Mouse (Mus musculus) neural tube, embryonic 15.5 days (tissue): ENCODE results near the gene Cpa2. TPM values are rescaled to one million over a fixed set of nuclear protein-coding genes. Genes with fewer than 3 reads are reported as not detected.

ENCODE experiments used
- ATAC-seq: fragments of 200-750 bp; cut with Nextera tagmentation; 2 replicates; pipeline ENCODE4 v1.8.0; 2017; ENCODE audit warnings: mild to moderate bottlenecking, moderate TSS enrichment, moderate library complexity; ENCODE audit not compliant: low FRiP score
- H3K27ac ChIP-seq: fragments of 300-500 bp; sonication (generic); replicated peaks from 2 replicates; pipeline ENCODE4 v1.5.1; 2015; ENCODE audit warnings: mild to moderate bottlenecking, inconsistent platforms
- H3K27me3 ChIP-seq: fragments of 300-500 bp; sonication (generic); replicated peaks from 2 replicates; pipeline ENCODE4 v1.6.1; 2015; ENCODE audit warnings: inconsistent platforms
- H3K36me3 ChIP-seq: fragments of 300-500 bp; sonication (generic); 2 replicates; pipeline ENCODE4 v1.6.1; 2015; ENCODE audit warnings: inconsistent platforms
- H3K4me1 ChIP-seq: fragments of 300-500 bp; sonication (generic); 2 replicates; pipeline ENCODE4 v1.6.1; 2015; ENCODE audit warnings: inconsistent platforms
- H3K4me2 ChIP-seq: fragments of 300-500 bp; sonication (generic); 2 replicates; pipeline ENCODE4 v1.6.1; 2015; ENCODE audit warnings: inconsistent platforms, mild to moderate bottlenecking, moderate library complexity
- H3K4me3 ChIP-seq: fragments of 300-500 bp; sonication (generic); replicated peaks from 2 replicates; pipeline ENCODE4 v1.5.1; 2015; ENCODE audit warnings: mild to moderate bottlenecking, inconsistent platforms
- H3K9ac ChIP-seq: fragments of 300-500 bp; sonication (generic); replicated peaks from 2 replicates; pipeline ENCODE4 v1.6.1; 2015; ENCODE audit warnings: mild to moderate bottlenecking, inconsistent platforms
- H3K9me3 ChIP-seq: fragments of 300-500 bp; sonication (generic); replicated peaks from 2 replicates; pipeline ENCODE4 v1.6.1; 2016; ENCODE audit warnings: inconsistent platforms
- WGBS: fragments of 180-500 bp; shearing (Covaris S2); methylation state at CpG from one replicate; pipeline ENCODE4 v1.1.7; 2015; ENCODE audit warnings: mixed read lengths; 5-methylcytosine and 5-hydroxymethylcytosine counted together
- polyA plus RNA-seq: library from polyadenylated mRNA; unstranded; fragments of >200 nt; fragmentation: Nextera tagmentation; extraction: Ambion mirVana; gene quantifications from 2 replicates; pipeline ENCODE4 v1.2.1, GENCODE M21; 2015

Gene Cpa2
- polyA plus RNA-seq: 11.3 and 20.3 TPM in 2 replicates

DNA sequence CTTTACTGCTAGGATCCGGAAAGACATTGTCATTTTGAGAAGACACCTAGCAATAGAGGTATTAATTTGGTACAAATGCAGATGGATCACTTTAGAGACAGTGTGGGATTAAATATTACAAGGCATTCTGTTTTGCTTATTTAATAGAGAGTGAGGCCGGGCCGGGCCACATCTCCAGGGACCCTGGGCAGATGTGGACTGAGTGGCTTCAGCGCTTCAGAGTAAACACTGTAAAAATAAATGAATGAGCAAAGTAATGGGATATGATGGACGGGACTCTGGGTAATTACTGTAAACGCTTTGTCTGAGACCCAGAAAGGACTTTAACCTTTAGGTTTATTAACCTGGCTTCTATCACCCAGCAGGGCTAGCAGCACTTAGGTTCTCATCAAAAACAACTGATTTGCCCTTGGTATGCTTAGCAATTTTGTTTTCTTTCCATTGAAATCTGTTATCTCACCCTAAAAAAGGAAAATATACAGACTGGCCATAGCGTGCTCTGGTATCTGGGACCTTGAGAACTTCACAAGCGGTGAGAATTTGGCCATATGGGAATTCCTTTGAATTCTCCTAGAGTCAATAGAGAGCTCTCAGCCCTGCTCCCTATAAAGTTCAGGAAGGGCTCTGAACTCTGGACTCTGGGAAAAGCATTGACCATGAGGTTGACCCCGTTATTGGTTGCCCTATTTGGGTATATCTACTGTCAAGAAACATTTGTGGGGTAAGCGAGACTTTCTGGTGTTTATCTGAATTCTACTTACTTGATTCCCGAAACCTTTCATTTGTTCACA lies at the start of gene Cpa2:
Gene Cpa2, plus strand, starts transcription at position 574 of the 791 bp plus-strand sequence.
- 73% methylated on average over 11 of the region's 11 CpGs for WGBS
- H3K36me3 ChIP-seq: no peaks in the 10 kb centered on the region
- no peaks in the 10 kb centered on the region for H3K9me3 ChIP-seq
- no peak within 1 kb of the TSS for H3K4me3 ChIP-seq
- H3K27me3 ChIP-seq: no peaks in the 10 kb centered on the region
- ATAC-seq: no peak
- H3K4me1 ChIP-seq: peaks cover 15% of the 10 kb centered on the region
- H3K27ac ChIP-seq: no peak within 1 kb of the TSS
- no peak within 1 kb of the TSS for H3K4me2 ChIP-seq
- no peak within 1 kb of the TSS for H3K9ac ChIP-seq

DNA sequence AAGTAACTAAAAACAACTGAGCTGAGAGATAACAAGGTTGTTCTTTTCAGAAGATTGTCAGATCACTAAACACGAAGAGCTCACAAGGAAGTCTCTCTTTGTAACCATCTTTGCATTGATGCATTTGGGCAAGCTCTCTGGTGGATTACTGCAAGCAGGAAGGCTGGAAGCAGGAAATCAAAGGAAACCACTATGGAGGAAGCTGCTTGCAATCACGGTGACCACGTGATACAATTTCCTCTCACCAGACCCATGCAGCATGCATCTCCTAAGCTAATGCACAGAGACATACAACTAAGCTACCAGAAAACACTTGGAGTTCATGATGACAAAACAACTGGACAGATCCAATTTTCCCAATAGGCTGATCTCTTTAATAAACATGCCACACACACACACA lies 42.3 kb upstream of the Cpa2 start:
- H3K4me3 ChIP-seq: no peak overlapping the region
- no peaks in the 10 kb centered on the region for H3K27me3 ChIP-seq
- no peaks in the 10 kb centered on the region for H3K9me3 ChIP-seq
- H3K9ac ChIP-seq: no peak overlapping the region
- no peaks in the 10 kb centered on the region for H3K4me1 ChIP-seq
- no peak overlapping the region for H3K27ac ChIP-seq
- H3K36me3 ChIP-seq: peaks cover 18% of the 10 kb centered on the region
- ATAC-seq: no peak
- no peak overlapping the region for H3K4me2 ChIP-seq
- WGBS: 94% methylated on average over 3 of the region's 3 CpGs

DNA sequence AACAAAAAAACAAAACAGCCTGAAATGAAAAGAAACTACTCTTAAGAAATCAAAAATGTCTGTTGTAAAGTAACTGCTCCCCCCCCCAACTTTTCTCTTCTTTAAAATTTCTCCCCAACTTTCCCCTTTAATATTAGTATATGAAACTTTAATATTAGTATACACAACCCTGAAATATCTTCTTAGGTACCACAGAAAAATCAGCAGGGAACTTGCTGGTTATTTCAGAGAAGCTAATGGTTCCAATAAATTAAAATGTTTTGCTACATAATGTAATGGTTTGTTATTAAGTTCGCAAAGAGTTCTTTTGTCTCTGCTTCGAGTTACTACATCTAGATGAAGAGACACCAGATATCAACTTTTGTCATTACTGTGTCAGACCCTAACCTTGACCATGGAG lies 32.6 kb upstream of the Cpa2 start:
- no peaks in the 10 kb centered on the region for H3K9me3 ChIP-seq
- peaks cover 7% of the 10 kb centered on the region for H3K4me1 ChIP-seq
- H3K4me3 ChIP-seq: peak overlapping the region; percentile 58
- ATAC-seq: no peak
- peak overlapping the region; percentile 96 for H3K27ac ChIP-seq
- peak overlapping the region; percentile 72 for H3K4me2 ChIP-seq
- H3K36me3 ChIP-seq: peaks cover 4% of the 10 kb centered on the region; the same call in 1 of the 2 replicates
- H3K9ac ChIP-seq: peak overlapping the region; percentile 68
- WGBS: 3% methylated on average over 2 of the region's 2 CpGs
- no peaks in the 10 kb centered on the region for H3K27me3 ChIP-seq

DNA sequence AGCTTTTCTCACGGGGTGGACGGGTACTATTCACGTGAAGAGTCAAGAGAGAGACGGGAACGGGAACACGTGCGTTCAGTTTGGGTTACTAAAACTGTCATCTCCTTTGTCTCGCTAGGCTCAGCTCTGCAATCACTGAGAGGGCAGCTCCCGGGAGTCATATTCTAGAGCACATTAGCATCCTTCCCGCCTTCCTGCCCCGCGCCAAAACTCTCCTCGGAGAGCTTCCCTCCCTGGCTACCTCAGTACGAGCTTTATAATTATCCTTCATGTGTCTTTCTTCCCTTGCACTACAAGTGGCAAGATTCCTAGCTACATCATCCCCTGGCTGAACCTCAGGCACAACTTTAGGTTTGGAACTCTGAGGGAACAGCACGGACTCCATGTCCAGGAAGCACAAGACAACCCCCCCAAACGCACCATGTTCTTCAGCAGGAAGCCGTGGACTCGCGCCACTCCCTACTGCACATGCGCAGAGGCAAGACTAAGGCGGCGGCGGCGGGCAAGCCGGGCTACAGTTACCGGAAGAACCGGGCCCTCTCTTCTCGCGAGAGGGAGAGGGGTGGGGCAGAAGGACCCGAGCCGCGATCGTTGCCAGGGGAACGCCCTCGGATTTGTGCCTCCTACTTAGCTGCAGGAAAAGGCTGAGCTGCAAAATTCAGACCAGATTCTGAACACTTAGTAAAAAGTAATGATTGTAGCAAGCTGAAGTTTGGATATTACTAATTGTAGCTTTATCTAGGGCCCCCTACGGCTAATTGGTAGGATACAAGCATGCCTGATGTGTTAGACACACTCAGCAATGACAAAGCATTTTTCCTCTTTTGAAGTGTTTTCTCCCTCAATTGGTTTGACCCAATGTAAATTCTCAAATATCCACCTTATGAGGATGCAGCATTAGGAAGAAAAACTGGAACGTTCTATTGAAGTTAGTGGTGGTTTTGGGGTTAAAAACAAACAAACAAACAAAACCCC lies 31.8 kb upstream of the Cpa2 start, which contains the start of the genes Tmem209 and Ssmem1:
Gene Tmem209, minus strand, starts transcription at position 519 of the 975 bp plus-strand sequence.
Gene Ssmem1, plus strand, starts transcription at position 585 of the 975 bp plus-strand sequence.
- WGBS: under 1% methylated on average over 37 of the region's 37 CpGs
- peak within 1 kb of the TSS; percentile 96 for H3K27ac ChIP-seq
- H3K4me3 ChIP-seq: peak within 1 kb of the TSS; percentile 58
- H3K4me1 ChIP-seq: peaks cover 7% of the 10 kb centered on the region
- H3K4me2 ChIP-seq: peak within 1 kb of the TSS; percentile 72
- H3K36me3 ChIP-seq: peaks cover 4% of the 10 kb centered on the region; the same call in 1 of the 2 replicates
- peak within 1 kb of the TSS; percentile 68 for H3K9ac ChIP-seq
- ATAC-seq: peak; percentile 98
- no peaks in the 10 kb centered on the region for H3K9me3 ChIP-seq
- no peaks in the 10 kb centered on the region for H3K27me3 ChIP-seq

DNA sequence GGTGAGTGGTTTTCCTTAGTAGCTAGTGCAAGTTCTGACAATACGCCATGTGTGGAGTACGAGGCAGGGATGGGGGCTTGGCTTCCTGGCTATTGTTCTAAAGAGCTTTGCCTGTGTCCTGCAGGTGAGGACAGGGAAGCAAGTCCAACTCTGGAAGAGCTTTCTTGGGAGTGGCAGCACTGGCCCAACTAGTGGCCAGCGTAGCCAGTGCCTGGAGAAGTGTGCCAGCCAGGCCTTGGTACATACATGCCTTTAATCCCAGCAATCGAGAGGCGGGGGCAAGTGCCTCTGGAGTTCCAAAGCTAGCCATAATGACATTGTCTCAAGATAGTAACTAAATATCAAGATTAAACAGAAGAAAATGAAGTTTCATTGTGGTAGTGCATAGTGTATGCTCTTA lies 31.1 kb upstream of the Cpa2 start:
- Histone ChIP-seq H3K4me3 (peak overlapping the region; percentile 58), H3K4me1 (peaks cover 7% of the 10 kb centered on the region), H3K27ac (peak overlapping the region; percentile 96), H3K9me3 (no peaks in the 10 kb centered on the region), H3K4me2 (peak overlapping the region; percentile 72), H3K36me3 (peaks cover 4% of the 10 kb centered on the region; the same call in 1 of the 2 replicates), H3K27me3 (no peaks in the 10 kb centered on the region), H3K9ac (peak overlapping the region; percentile 38; the same call in 1 of the 2 replicates)
- ATAC-seq: peak; percentile 37
- 66% methylated on average over 5 of the region's 5 CpGs for WGBS

DNA sequence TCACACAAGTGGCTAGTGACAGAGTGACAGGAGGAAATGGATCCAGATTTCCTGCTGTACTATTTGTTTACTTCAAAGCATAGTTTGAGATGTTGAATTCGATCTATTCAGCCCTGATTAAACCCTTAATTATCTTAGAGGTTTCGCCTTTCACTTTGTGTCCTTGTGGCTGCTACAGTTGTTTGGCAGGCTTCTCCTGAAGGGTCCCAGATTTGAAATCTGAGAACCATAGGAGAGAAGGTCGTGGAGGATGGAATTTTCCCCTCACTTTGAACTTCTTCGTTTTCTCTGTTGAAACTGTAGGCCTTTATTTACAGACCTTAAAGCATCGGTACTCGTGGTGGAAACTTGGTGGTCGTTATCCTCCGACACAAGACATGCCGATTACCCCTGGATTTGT lies 27.1 kb upstream of the Cpa2 start:
- Histone ChIP-seq H3K9ac (no peak overlapping the region), H3K9me3 (no peaks in the 10 kb centered on the region), H3K27ac (no peak overlapping the region), H3K27me3 (no peaks in the 10 kb centered on the region), H3K36me3 (no peaks in the 10 kb centered on the region), H3K4me2 (no peak overlapping the region), H3K4me3 (no peak overlapping the region), H3K4me1 (peaks cover 7% of the 10 kb centered on the region)
- no peak for ATAC-seq
- WGBS: 40% methylated on average over 9 of the region's 9 CpGs

DNA sequence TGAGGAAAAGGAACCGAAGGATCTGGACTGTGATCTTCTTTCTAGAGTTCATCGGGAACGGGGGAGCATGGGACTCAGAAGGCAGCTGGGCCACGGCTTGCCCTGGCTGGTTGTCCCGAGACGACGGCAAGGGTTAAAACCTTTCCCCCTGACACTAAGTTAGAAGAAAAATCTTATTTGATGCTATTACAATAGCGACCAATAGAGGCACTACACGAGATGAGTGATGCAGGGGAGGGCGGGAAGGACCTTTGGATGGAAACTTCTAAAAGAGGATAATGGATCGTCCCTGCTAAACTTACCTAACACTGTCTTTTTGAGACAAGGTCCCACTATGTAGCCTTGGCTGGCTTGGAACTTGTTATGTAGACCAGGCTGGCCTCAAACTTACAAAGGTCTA lies 21.0 kb upstream of the Cpa2 start:
- WGBS: 70% methylated on average over 11 of the region's 11 CpGs
- peaks cover 2% of the 10 kb centered on the region; the same call in 1 of the 2 replicates for H3K4me1 ChIP-seq
- no peaks in the 10 kb centered on the region for H3K9me3 ChIP-seq
- no peaks in the 10 kb centered on the region for H3K27me3 ChIP-seq
- no peak overlapping the region for H3K9ac ChIP-seq
- no peak overlapping the region for H3K27ac ChIP-seq
- no peak for ATAC-seq
- no peaks in the 10 kb centered on the region for H3K36me3 ChIP-seq
- H3K4me3 ChIP-seq: no peak overlapping the region
- no peak overlapping the region for H3K4me2 ChIP-seq

DNA sequence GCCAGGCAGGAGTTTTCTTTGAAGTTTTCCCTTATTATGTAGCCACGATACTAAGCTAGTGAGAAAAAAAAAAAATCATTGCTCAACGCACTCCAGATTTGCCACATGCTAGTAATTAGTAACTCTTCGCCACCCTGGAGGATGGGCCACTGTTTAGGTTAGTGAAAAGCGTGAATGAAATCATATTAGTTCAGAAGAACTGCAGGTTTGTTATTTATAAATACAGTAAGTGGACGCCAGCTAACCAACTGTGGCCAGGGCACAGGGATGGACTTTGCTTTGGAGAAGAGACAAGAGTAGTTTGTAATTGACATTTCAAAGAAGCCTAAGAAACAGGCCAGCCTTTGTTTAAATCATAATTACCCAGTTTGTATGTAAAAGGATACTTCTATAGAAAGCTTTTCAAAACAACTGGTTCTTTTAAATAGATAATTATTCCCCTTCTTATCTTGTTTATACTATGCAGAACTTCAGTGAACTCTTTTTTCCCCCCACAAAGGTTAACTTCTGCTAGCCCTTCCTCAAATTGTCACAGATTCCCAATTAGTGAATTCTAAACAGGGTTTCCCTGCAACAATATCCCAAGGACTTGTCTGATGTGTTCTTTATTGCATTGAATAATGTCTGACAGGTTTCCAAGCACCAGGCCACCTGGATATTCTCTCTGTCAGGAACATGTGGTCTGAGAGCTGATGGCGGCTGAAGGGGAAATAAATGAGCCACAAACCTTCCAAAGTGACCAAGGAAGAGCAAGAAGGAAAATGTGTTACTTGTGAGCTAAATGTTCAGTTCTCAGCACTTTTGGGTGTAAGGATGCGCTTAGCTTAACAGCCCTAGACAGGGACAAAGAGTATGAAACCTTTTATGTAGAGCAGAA lies 15.7 kb upstream of the Cpa2 start:
- Histone ChIP-seq H3K9me3 (no peaks in the 10 kb centered on the region), H3K27me3 (no peaks in the 10 kb centered on the region), H3K4me2 (no peak overlapping the region), H3K9ac (no peak overlapping the region), H3K4me1 (peaks cover 31% of the 10 kb centered on the region), H3K4me3 (no peak overlapping the region), H3K27ac (no peak overlapping the region), H3K36me3 (no peaks in the 10 kb centered on the region)
- WGBS: 57% methylated on average over 7 of the region's 7 CpGs
- no peak for ATAC-seq

DNA sequence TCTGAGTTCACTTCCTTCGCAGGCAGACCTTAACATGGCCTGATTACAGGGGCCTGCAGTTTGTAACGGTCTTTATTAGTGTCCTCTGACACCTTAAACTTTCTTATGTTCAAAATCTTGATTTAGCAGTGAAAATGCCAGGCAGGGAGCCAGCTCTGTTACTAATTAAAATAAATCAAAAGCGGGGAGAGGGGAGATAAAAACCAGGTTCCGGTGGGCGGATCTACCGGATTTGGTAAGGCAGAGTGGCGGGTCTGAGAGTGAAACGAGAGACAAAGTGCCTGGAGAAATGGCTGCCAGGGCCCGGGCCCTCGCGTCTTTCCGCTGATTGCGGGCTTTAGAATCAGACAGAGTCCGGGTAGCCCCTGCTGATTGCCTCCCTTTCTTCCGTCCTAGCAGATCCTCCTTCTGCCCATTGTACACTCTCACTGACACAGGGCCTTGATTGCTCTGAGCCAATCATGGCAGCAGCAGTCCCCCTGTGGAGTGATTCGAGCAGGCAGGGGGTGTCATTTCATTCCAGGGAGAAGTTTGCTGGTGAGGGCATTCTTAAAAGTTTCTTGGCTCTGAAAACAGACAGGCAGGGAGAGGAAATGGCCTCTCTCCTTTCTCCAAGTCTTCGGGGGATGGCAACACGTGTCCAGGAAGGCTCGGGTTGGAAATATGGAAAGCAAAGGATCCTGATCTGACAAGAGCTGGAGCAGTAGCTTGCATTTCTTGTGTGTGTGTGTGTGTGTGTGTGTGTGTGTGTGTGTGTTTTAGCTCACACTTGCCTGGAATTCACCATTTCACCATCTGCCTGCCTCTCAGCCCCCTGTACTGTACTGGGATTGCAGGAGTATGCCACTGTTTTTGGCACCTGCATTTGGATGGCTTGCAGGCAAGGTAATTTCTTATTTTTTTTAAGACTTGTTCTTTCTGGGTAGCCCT lies 14.5 kb upstream of the Cpa2 start:
- H3K36me3 ChIP-seq: no peaks in the 10 kb centered on the region
- H3K4me3 ChIP-seq: peak overlapping the region; percentile 17; the same call in 1 of the 2 replicates
- WGBS: 8% methylated on average over 19 of the region's 19 CpGs
- peaks cover 31% of the 10 kb centered on the region for H3K4me1 ChIP-seq
- H3K9ac ChIP-seq: peak overlapping the region; percentile 46
- H3K9me3 ChIP-seq: no peaks in the 10 kb centered on the region
- no peaks in the 10 kb centered on the region for H3K27me3 ChIP-seq
- ATAC-seq: peak; percentile 50; the same call in 1 of the 2 replicates
- H3K27ac ChIP-seq: peak overlapping the region; percentile 73
- H3K4me2 ChIP-seq: peak overlapping the region; percentile 49

DNA sequence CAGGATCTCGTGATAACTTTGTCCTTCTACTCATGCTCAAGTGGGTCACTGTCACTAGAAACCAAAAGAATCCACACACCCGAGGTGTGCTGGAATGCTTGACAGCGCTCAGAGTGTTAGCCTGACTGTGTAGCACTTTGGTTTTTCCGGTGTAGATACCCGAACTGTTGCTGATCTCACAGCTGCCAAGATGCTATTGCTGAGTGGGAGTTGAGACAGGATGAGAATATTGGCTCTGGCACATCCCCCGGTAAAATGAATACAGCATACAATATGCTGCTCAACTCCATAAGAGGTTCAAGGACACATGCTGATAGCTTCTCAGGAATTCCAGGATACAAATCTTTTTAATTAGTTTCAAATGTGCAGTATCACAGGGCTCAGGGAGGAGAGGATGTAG lies 12.6 kb upstream of the Cpa2 start:
- H3K4me1 ChIP-seq: peaks cover 31% of the 10 kb centered on the region
- H3K36me3 ChIP-seq: no peaks in the 10 kb centered on the region
- H3K9me3 ChIP-seq: no peaks in the 10 kb centered on the region
- H3K4me2 ChIP-seq: no peak overlapping the region
- no peak overlapping the region for H3K9ac ChIP-seq
- no peak for ATAC-seq
- no peak overlapping the region for H3K4me3 ChIP-seq
- no peaks in the 10 kb centered on the region for H3K27me3 ChIP-seq
- H3K27ac ChIP-seq: no peak overlapping the region
- WGBS: 72% methylated on average over 6 of the region's 6 CpGs
